Mouse (Mus musculus): ENCODE results near the gene Angel1. TPM values are rescaled to one million over a fixed set of nuclear protein-coding genes. Genes with fewer than 3 reads are reported as not detected.

Angel1 gene
- polyA plus RNA-seq (2015; fragmentation: Nextera tagmentation; extraction: Ambion mirVana), result 9.8 and 11.3 TPM in 2 replicates

- peak; percentile 99 for ATAC-seq
- WGBS, result under 1% methylated on average over 42 of the region's 44 CpGs
- Histone ChIP-seq H3K27me3 (no peaks in the 10 kb centered on the region), H3K4me2 (peak within 1 kb of the TSS; percentile 91), H3K27ac (peak within 1 kb of the TSS; percentile 48), H3K9ac (peak within 1 kb of the TSS; percentile 82), H3K36me3 (ENCODE audit: poor library complexity, severe bottlenecking) (no peaks in the 10 kb centered on the region), H3K4me1 (peaks cover 20% of the 10 kb centered on the region), H3K4me3 (peak within 1 kb of the TSS; percentile 74), H3K9me3 (replicated peaks) (no peaks in the 10 kb centered on the region)
Measured at GRCm38 (mm10) chr12:86726120-86726640, at the start of gene Angel1. TSS of gene Angel1 (minus strand) at chr12:86726460.

GRCm38 (mm10) chr12:86775561-86776280 is 49.5 kb upstream of the Angel1 start:
- H3K27me3 ChIP-seq, result no peaks in the 10 kb centered on the region
- peaks cover 3% of the 10 kb centered on the region; the same call in 1 of the 2 replicates for H3K9me3 ChIP-seq (replicated peaks)
- peaks cover 18% of the 10 kb centered on the region for H3K4me1 ChIP-seq
- H3K9ac ChIP-seq, result no peak overlapping the region
- no peak overlapping the region for H3K4me2 ChIP-seq
- no peaks in the 10 kb centered on the region for H3K36me3 ChIP-seq (ENCODE audit: poor library complexity, severe bottlenecking)
- H3K27ac ChIP-seq, result no peak overlapping the region
- ATAC-seq, result no peak
- H3K4me3 ChIP-seq, result no peak overlapping the region
- 81% methylated on average over 7 of the region's 7 CpGs for WGBS

- Histone ChIP-seq H3K4me1 (peaks cover 39% of the 10 kb centered on the region), H3K4me2 (no peak overlapping the region), H3K9ac (no peak overlapping the region), H3K27ac (peak overlapping the region; percentile 59), H3K9me3 (replicated peaks) (peaks cover 3% of the 10 kb centered on the region; the same call in 1 of the 2 replicates), H3K27me3 (no peaks in the 10 kb centered on the region), H3K36me3 (ENCODE audit: poor library complexity, severe bottlenecking) (no peaks in the 10 kb centered on the region), H3K4me3 (no peak overlapping the region)
- no peak; the same call in 1 of the 2 replicates for ATAC-seq
- 16% methylated on average over 3 of the region's 3 CpGs for WGBS
Measured at GRCm38 (mm10) chr12:86772551-86772950, 46.3 kb upstream of the Angel1 start.

- Histone ChIP-seq H3K9ac (no peak overlapping the region; the same call in 1 of the 2 replicates), H3K27me3 (no peaks in the 10 kb centered on the region), H3K36me3 (ENCODE audit: poor library complexity, severe bottlenecking) (no peaks in the 10 kb centered on the region), H3K27ac (peak overlapping the region; percentile 55), H3K9me3 (replicated peaks) (peaks cover 3% of the 10 kb centered on the region; the same call in 1 of the 2 replicates), H3K4me3 (no peak overlapping the region), H3K4me2 (no peak overlapping the region), H3K4me1 (peaks cover 39% of the 10 kb centered on the region)
- WGBS, result 9% methylated on average over 12 of the region's 12 CpGs
- ATAC-seq, result peak; percentile 79
Measured at GRCm38 (mm10) chr12:86771823-86772427, 45.7 kb upstream of the Angel1 start.

GRCm38 (mm10) chr12:86770927-86771326 is 44.7 kb upstream of the Angel1 start:
- no peak overlapping the region for H3K4me2 ChIP-seq
- H3K4me1 ChIP-seq, result peaks cover 39% of the 10 kb centered on the region
- no peaks in the 10 kb centered on the region for H3K27me3 ChIP-seq
- peaks cover 3% of the 10 kb centered on the region; the same call in 1 of the 2 replicates for H3K9me3 ChIP-seq (replicated peaks)
- ATAC-seq, result no peak
- 0% methylated on average over 3 of the region's 3 CpGs for WGBS
- no peak overlapping the region; the same call in 1 of the 2 replicates for H3K27ac ChIP-seq
- no peaks in the 10 kb centered on the region for H3K36me3 ChIP-seq (ENCODE audit: poor library complexity, severe bottlenecking)
- H3K4me3 ChIP-seq, result no peak overlapping the region
- 0 out of 2 replicates have a peak overlapping the region, but pooled peaks have one; percentile 26 for H3K9ac ChIP-seq

GRCm38 (mm10) chr12:86770261-86770670 is 44.0 kb upstream of the Angel1 start:
- no peak overlapping the region for H3K9ac ChIP-seq
- peak; percentile 6; the same call in 1 of the 2 replicates for ATAC-seq
- H3K27me3 ChIP-seq, result no peaks in the 10 kb centered on the region
- H3K4me1 ChIP-seq, result peaks cover 39% of the 10 kb centered on the region
- no peak overlapping the region for H3K4me2 ChIP-seq
- H3K36me3 ChIP-seq (ENCODE audit: poor library complexity, severe bottlenecking), result no peaks in the 10 kb centered on the region
- peaks cover 3% of the 10 kb centered on the region; the same call in 1 of the 2 replicates for H3K9me3 ChIP-seq (replicated peaks)
- H3K4me3 ChIP-seq, result no peak overlapping the region
- 12% methylated on average over 4 of the region's 4 CpGs for WGBS
- peak overlapping the region; percentile 32; the same call in 1 of the 2 replicates for H3K27ac ChIP-seq

- H3K4me1 ChIP-seq, result peaks cover 39% of the 10 kb centered on the region
- H3K4me2 ChIP-seq, result no peak overlapping the region
- H3K4me3 ChIP-seq, result no peak overlapping the region
- no peaks in the 10 kb centered on the region for H3K36me3 ChIP-seq (ENCODE audit: poor library complexity, severe bottlenecking)
- H3K9ac ChIP-seq, result no peak overlapping the region
- peaks cover 3% of the 10 kb centered on the region; the same call in 1 of the 2 replicates for H3K9me3 ChIP-seq (replicated peaks)
- no peaks in the 10 kb centered on the region for H3K27me3 ChIP-seq
- peak overlapping the region; percentile 32; the same call in 1 of the 2 replicates for H3K27ac ChIP-seq
- ATAC-seq, result no peak
Measured at GRCm38 (mm10) chr12:86769819-86770218, 43.6 kb upstream of the Angel1 start.

- Histone ChIP-seq H3K27ac (no peak overlapping the region), H3K27me3 (no peaks in the 10 kb centered on the region), H3K4me1 (peaks cover 39% of the 10 kb centered on the region), H3K9me3 (replicated peaks) (no peaks in the 10 kb centered on the region), H3K36me3 (ENCODE audit: poor library complexity, severe bottlenecking) (no peaks in the 10 kb centered on the region), H3K4me3 (no peak overlapping the region), H3K9ac (no peak overlapping the region), H3K4me2 (no peak overlapping the region)
- 34% methylated on average over 4 of the region's 4 CpGs for WGBS
- 0 out of 2 replicates have a peak, but pooled peaks have one; percentile 28 for ATAC-seq
Measured at GRCm38 (mm10) chr12:86768986-86769580, 42.8 kb upstream of the Angel1 start.

GRCm38 (mm10) chr12:86767868-86768631 is 41.8 kb upstream of the Angel1 start:
- Histone ChIP-seq H3K27ac (no peak overlapping the region), H3K9me3 (replicated peaks) (no peaks in the 10 kb centered on the region), H3K4me3 (no peak overlapping the region), H3K36me3 (ENCODE audit: poor library complexity, severe bottlenecking) (no peaks in the 10 kb centered on the region), H3K4me2 (no peak overlapping the region), H3K27me3 (no peaks in the 10 kb centered on the region), H3K4me1 (peaks cover 39% of the 10 kb centered on the region), H3K9ac (no peak overlapping the region)
- WGBS, result 33% methylated on average over 20 of the region's 20 CpGs
- ATAC-seq, result peak; percentile 39; the same call in 1 of the 2 replicates

GRCm38 (mm10) chr12:86766467-86766866 is 40.2 kb upstream of the Angel1 start:
- Histone ChIP-seq H3K4me1 (peaks cover 28% of the 10 kb centered on the region), H3K27ac (no peak overlapping the region), H3K9me3 (replicated peaks) (no peaks in the 10 kb centered on the region), H3K9ac (no peak overlapping the region), H3K4me2 (no peak overlapping the region), H3K27me3 (no peaks in the 10 kb centered on the region), H3K4me3 (no peak overlapping the region), H3K36me3 (ENCODE audit: poor library complexity, severe bottlenecking) (no peaks in the 10 kb centered on the region)
- 89% methylated on average over 8 of the region's 8 CpGs for WGBS
- no peak for ATAC-seq

GRCm38 (mm10) chr12:86764060-86764459 is 37.8 kb upstream of the Angel1 start:
- no peak overlapping the region for H3K9ac ChIP-seq
- WGBS, result 79% methylated on average over 6 of the region's 6 CpGs
- no peak for ATAC-seq

More at GRCm38 (mm10) chr12:86764060-86764459, 37.8 kb upstream of the Angel1 start:
- H3K27me3 ChIP-seq, result no peaks in the 10 kb centered on the region
- H3K4me3 ChIP-seq, result no peak overlapping the region
- H3K4me2 ChIP-seq, result no peak overlapping the region
- H3K4me1 ChIP-seq, result peaks cover 7% of the 10 kb centered on the region; the same call in 1 of the 2 replicates
- no peaks in the 10 kb centered on the region for H3K36me3 ChIP-seq (ENCODE audit: poor library complexity, severe bottlenecking)
- H3K27ac ChIP-seq, result no peak overlapping the region
- no peaks in the 10 kb centered on the region for H3K9me3 ChIP-seq (replicated peaks)
